Mouse (Mus musculus) ES-E14 (cell line): ENCODE results near the gene Tsc22d4.
A peak's percentile ranks its signal among the peaks of the same experiment; 100 is the strongest.

Experiments
- CHD2 ChIP-seq: IDR thresholded peaks from 2 replicates; pipeline ENCODE4 v1.6.1; 2014; ENCODE audit warnings: mild to moderate bottlenecking, low read depth, low read length, inconsistent platforms
- HCFC1 ChIP-seq: IDR thresholded peaks from 2 replicates; pipeline ENCODE4 v1.6.1; 2012; ENCODE audit warnings: low read length, inconsistent platforms, borderline replicate concordance; ENCODE audit not compliant: insufficient read depth
- MAFK ChIP-seq: IDR thresholded peaks from 2 replicates; pipeline ENCODE4 v1.6.1; 2014; ENCODE audit warnings: mild to moderate bottlenecking, low read depth, low read length, inconsistent platforms; ENCODE audit not compliant: insufficient read depth
- ZC3H11A ChIP-seq: IDR thresholded peaks from 2 replicates; pipeline ENCODE4 v1.6.1; 2012; ENCODE audit warnings: low read depth, mild to moderate bottlenecking, inconsistent platforms, low read length, borderline replicate concordance
- ZNF384 ChIP-seq: IDR thresholded peaks from 2 replicates; pipeline ENCODE4 v1.6.1; 2012; ENCODE audit warnings: low read depth, low read length, inconsistent platforms

DNA sequence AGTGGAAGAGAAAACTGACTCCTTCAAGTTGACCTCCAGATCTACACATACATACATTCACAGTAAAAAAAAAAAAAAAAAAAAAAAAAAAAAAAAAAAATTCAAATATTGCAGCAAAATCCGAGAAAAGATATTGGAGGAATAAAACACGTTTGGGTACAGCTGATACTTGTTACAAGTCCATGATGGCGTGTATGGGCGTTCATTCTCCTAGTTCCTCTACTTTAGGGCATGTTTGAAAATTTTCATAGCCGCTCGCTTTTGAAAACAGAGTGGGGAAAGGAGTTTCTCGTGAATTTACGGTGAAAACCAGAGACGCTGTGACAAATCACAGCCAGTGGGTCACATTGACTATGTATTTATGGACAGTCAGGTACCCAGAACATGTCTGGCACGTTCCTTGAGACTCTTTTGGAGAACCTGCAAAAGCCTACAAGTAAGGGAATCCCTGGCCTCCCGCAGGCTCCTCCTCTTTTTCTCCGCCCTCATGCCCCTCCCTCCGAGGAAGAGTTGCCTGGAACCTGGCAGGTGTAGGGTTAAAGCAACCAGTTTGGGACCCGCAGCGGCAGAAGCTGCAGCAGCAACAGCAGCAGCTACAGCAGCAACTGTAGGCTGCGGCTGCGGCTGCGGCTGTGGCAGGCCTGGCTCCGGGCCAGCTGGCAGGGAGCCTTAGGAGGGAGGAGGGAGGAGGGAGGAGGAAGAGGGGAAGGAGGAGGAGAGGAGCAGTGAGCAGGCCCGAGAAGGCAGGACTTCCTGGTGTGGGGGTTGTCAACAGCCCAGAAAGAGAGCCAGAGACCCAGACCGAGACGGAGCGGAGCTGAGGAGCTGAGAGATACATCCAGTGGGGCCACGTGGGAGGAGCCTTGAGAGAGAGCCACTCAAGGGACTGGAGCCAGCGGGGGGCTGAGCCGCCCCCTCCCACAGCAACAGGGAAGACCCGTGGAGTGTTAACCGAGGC is at the start of gene Tsc22d4:
- TF ChIP-seq CHD2 (no peak), ZC3H11A (no peak), HCFC1 (no peak; the same call in 1 of the 2 replicates), MAFK (no peak), ZNF384 (peak; percentile 77)
